Mouse (Mus musculus) heart, adult 2 months (tissue): Measurements from ENCODE around the gene Gm45140. TPM values are rescaled to one million over a fixed set of nuclear protein-coding genes. Genes with fewer than 3 reads are reported as not detected.

Experiments
- DNase-seq, 2 experiments: peaks; one replicate each; pipeline ENCODE4 v3.0.0; 2021
- H3K27ac ChIP-seq: fragments of 200-600 bp; 2 replicates; pipeline ENCODE4 v1.8.1; 2022
- H3K27me3 ChIP-seq: fragments of 200-500 bp; 2 replicates; pipeline ENCODE4 v1.6.1; 2012; ENCODE audit warnings: mild to moderate bottlenecking, low read length, inconsistent platforms, mixed read lengths; ENCODE audit not compliant: control insufficient read depth, insufficient read depth
- H3K36me3 ChIP-seq: fragments of 200-500 bp; 2 replicates; pipeline ENCODE4 v1.6.1; 2012; ENCODE audit warnings: low read length, inconsistent platforms; ENCODE audit not compliant: control insufficient read depth, insufficient read depth
- H3K4me1 ChIP-seq: fragments of 200-500 bp; 2 replicates; pipeline ENCODE4 v1.6.1; 2011; ENCODE audit warnings: low read length; ENCODE audit not compliant: control insufficient read depth, insufficient read depth
- H3K4me3 ChIP-seq: fragments of 200-600 bp; 2 replicates; pipeline ENCODE4 v1.8.1; 2022
- H3K79me2 ChIP-seq: fragments of 200-500 bp; replicated peaks from 2 replicates; pipeline ENCODE4 v1.6.1; 2012; ENCODE audit warnings: mild to moderate bottlenecking, inconsistent platforms, low read length, moderate library complexity, mixed read lengths; ENCODE audit not compliant: control insufficient read depth, insufficient read depth
- H3K9ac ChIP-seq: fragments of 200-500 bp; 2 replicates; pipeline ENCODE4 v1.6.1; 2012; ENCODE audit warnings: low read depth, mild to moderate bottlenecking, control low read depth, inconsistent platforms, low read length, mixed read lengths
- CTCF ChIP-seq: fragments of 200-600 bp; IDR thresholded peaks from 2 replicates; pipeline ENCODE4 v1.8.1; 2022; ENCODE audit warnings: antibody characterized with exemption, mild to moderate bottlenecking, moderate library complexity
- EP300 ChIP-seq: fragments of 200-500 bp; IDR thresholded peaks from 2 replicates; pipeline ENCODE4 v1.6.1; 2011; ENCODE audit warnings: low read depth, low read length, control low read depth; ENCODE audit not compliant: insufficient read depth
- POLR2A ChIP-seq: fragments of 200-500 bp; IDR thresholded peaks from 2 replicates; pipeline ENCODE4 v1.6.1; 2011; ENCODE audit warnings: mild to moderate bottlenecking, low read depth, low read length, control low read depth; ENCODE audit not compliant: insufficient read depth
- WGBS: fragments of 180-500 bp; shearing (Covaris S2); methylation state at CpG from one replicate; pipeline ENCODE4 v1.1.7; 2018; 5-methylcytosine and 5-hydroxymethylcytosine counted together
- intact Hi-C: fragments of 180-260 bp; cut with DNase I; formaldehyde crosslinking; loops from one replicate; pipeline ENCODE4 v1.15.1; 2025
- polyA plus RNA-seq: library from polyadenylated mRNA; depleted of rRNA; stranded (reverse); fragments of >200 nt; gene quantifications from 2 replicates; pipeline ENCODE4 v1.2.3, GENCODE M21; 2012
- total RNA-seq, 2 experiments: library from RNA; stranded (reverse); gene quantifications; 2 replicates each; pipeline ENCODE4 v1.2.3; 2021

Gene Gm45140
- total and polyA plus RNA-seq, 3 experiments, result 0.16 to 1.4 (median 0.23) TPM

DNA sequence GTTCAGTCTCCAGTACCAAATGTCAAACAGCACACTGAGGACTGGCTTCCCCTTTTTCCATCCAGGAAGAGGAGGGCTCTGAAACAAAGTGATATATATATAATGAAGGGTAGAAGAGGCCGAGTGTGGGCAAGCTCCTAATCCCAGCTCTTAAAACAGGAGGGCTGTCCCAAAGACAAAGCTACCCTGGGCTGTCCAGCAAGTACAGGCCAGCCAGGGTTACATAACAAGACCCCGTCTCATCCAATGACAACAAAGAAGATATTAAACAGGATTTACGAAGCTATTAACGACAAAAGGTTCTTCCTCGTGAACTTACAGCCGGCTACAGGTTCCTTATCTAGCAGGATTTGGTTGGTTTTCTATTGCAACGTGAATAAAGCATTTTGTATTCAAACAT, 30.7 kb downstream of the Gm45140 start:
- Histone ChIP-seq H3K27me3 (no peaks in the 10 kb centered on the region), H3K4me1 (peaks cover 15% of the 10 kb centered on the region), H3K27ac (no peak overlapping the region), H3K4me3 (no peak overlapping the region), H3K79me2 (peaks cover 4% of the 10 kb centered on the region), H3K9ac (no peak overlapping the region), H3K36me3 (peaks cover 2% of the 10 kb centered on the region; the same call in 1 of the 2 replicates)
- WGBS, result 69% methylated on average over 7 of the region's 7 CpGs
- DNase-seq, result no peak
- TF ChIP-seq CTCF (no peak), POLR2A (no peak)
- intact Hi-C loops, result no loop called here

- no peaks in the 10 kb centered on the region for H3K27me3 ChIP-seq
- H3K27ac ChIP-seq, result no peak overlapping the region
- H3K9ac ChIP-seq, result no peak overlapping the region
- no peak overlapping the region for H3K4me3 ChIP-seq
- peaks cover 9% of the 10 kb centered on the region for H3K4me1 ChIP-seq
- intact Hi-C loops, result no loop called here
- peaks cover 2% of the 10 kb centered on the region; the same call in 1 of the 2 replicates for H3K79me2 ChIP-seq
- H3K36me3 ChIP-seq, result peaks cover 2% of the 10 kb centered on the region; the same call in 1 of the 2 replicates
- DNase-seq, result no peak
- 69% methylated on average over 1 of the region's 1 CpGs for WGBS
- TF ChIP-seq CTCF, result no peak
- TF ChIP-seq EP300, result no peak
- no peak for TF ChIP-seq POLR2A
Observed at GRCm38 (mm10) chr6:87804036-87804435, 31.6 kb downstream of the Gm45140 start.

DNA sequence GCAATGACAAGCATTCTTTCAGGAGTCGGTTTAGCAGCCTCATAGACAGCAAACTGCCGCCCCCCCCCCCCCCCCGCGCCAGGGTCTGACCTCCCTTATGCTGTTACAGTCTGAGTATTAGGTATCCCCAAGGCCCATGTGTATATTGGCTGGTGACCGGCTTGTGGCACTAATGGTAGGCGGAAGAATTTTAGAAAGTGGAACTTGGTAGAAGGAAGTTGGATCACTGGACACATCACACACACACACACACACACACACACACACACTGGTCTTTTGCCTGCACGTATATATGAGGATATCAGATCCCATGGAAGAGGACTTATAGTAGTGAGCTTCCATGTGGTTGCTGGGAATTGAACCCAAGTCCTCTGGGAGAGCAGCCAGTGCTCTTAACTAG, 33.1 kb downstream of the Gm45140 start:
- TF ChIP-seq CTCF, result no peak
- no peak for TF ChIP-seq EP300
- TF ChIP-seq POLR2A, result no peak
- 84% methylated on average over 7 of the region's 7 CpGs for WGBS
- intact Hi-C loops, result no loop called here
- H3K36me3 ChIP-seq, result peaks cover 2% of the 10 kb centered on the region; the same call in 1 of the 2 replicates
- peaks cover 2% of the 10 kb centered on the region; the same call in 1 of the 2 replicates for H3K79me2 ChIP-seq
- H3K9ac ChIP-seq, result no peak overlapping the region
- peaks cover 9% of the 10 kb centered on the region for H3K4me1 ChIP-seq
- no peak for DNase-seq
- H3K27me3 ChIP-seq, result no peaks in the 10 kb centered on the region
- no peak overlapping the region for H3K27ac ChIP-seq
- H3K4me3 ChIP-seq, result no peak overlapping the region

GRCm38 (mm10) chr6:87799576-87799975, 36.0 kb downstream of the Gm45140 start:
- Histone ChIP-seq H3K27me3 (no peaks in the 10 kb centered on the region), H3K4me1 (peaks cover under 1% of the 10 kb centered on the region; the same call in 1 of the 2 replicates), H3K9ac (no peak overlapping the region), H3K4me3 (no peak overlapping the region), H3K36me3 (no peaks in the 10 kb centered on the region), H3K79me2 (0 out of 2 replicates have a peak, but pooled peaks cover 1% of the 10 kb centered on the region), H3K27ac (no peak overlapping the region)
- intact Hi-C loops, result no loop called here
- DNase-seq, result no peak
- no peak for TF ChIP-seq EP300
- no peak for TF ChIP-seq POLR2A
- TF ChIP-seq CTCF, result no peak
- 75% methylated on average over 6 of the region's 6 CpGs for WGBS

DNA sequence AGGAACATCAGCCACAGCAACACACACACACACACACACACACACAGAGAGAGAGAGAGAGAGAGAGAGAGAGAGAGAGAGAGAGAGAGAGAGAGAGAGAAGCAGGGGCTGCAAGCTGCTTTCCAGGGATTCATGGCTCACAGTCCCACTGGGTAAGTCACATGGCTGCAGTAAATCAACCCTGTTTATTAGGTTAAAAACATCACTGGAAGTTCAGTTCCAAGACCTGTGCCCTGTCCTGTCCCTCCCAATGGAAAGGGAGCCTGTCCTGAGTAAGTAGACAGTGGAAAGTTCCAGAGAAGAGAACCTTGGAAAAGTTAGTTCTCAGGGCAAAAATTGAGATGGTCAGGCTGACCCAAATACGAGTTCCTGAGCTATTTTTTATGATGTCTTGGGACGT, 38.3 kb downstream of the Gm45140 start:
- H3K4me1 ChIP-seq, result no peaks in the 10 kb centered on the region; the same call in 1 of the 2 replicates
- intact Hi-C loops, result no loop called here
- TF ChIP-seq CTCF, result no peak
- TF ChIP-seq POLR2A, result no peak
- TF ChIP-seq EP300, result no peak
- no peaks in the 10 kb centered on the region for H3K36me3 ChIP-seq
- no peak overlapping the region for H3K4me3 ChIP-seq
- H3K27ac ChIP-seq, result no peak overlapping the region
- H3K9ac ChIP-seq, result no peak overlapping the region
- no peaks in the 10 kb centered on the region for H3K27me3 ChIP-seq
- no peaks in the 10 kb centered on the region for H3K79me2 ChIP-seq
- 29% methylated on average over 2 of the region's 2 CpGs for WGBS
- no peak for DNase-seq

GRCm38 (mm10) chr6:87796251-87796880, 39.2 kb downstream of the Gm45140 start:
- no peak for TF ChIP-seq CTCF
- TF ChIP-seq POLR2A, result no peak
- TF ChIP-seq EP300, result no peak
- no peak overlapping the region for H3K4me3 ChIP-seq
- 79% methylated on average over 6 of the region's 6 CpGs for WGBS
- no peaks in the 10 kb centered on the region for H3K36me3 ChIP-seq
- intact Hi-C loops, result no loop called here
- no peak overlapping the region for H3K27ac ChIP-seq
- DNase-seq, result no peak
- no peak overlapping the region for H3K9ac ChIP-seq
- H3K27me3 ChIP-seq, result no peaks in the 10 kb centered on the region
- no peaks in the 10 kb centered on the region for H3K79me2 ChIP-seq
- H3K4me1 ChIP-seq, result no peaks in the 10 kb centered on the region; the same call in 1 of the 2 replicates
